Mouse (Mus musculus): ENCODE results near the gene Nipal3. TPM values are rescaled to one million over a fixed set of nuclear protein-coding genes. Genes with fewer than 3 reads are reported as not detected.

Nipal3 gene
- polyA plus RNA-seq, 1 experiment from 2014 or later, result 3.2 TPM

DNA sequence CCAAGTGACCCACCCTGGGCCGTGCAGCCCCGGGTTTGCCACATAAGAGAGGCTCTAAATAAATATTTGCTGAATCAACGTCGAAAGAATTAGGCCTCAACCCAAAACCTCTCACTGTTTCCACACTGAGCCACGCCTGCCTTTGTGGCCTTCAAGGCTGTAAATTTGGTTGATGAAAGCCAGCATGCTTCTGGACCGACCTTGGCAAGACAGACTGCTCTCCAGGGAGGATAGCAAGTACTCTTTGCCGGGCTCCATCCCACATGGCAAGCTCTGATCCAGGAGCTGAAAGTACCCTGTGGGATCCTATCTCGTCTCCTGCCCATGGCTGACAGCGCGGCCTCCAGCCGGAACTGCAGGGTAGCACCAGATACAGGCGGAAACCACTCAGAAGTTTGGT, 14.7 kb upstream of the Nipal3 start:
- H3K27me3 ChIP-seq (ENCODE audit: control insufficient read depth, insufficient read depth, low read depth, low read length), result no peaks in the 10 kb centered on the region
- H3K27ac ChIP-seq (ENCODE audit: low read length), result no peak overlapping the region
- no peak overlapping the region for H3K9ac ChIP-seq (ENCODE audit: low read depth, low read length)
- no peaks in the 10 kb centered on the region for H3K36me3 ChIP-seq (ENCODE audit: control insufficient read depth, insufficient read depth)
- no peak overlapping the region for H3K4me2 ChIP-seq (ENCODE audit: low read depth, low read length)
- peaks cover 5% of the 10 kb centered on the region for H3K4me1 ChIP-seq (ENCODE audit: control insufficient read depth, low read depth, low read length)
- H3K9me3 ChIP-seq (replicated peaks; ENCODE audit: control insufficient read depth, low read length), result no peaks in the 10 kb centered on the region
- H3K4me3 ChIP-seq (ENCODE audit: low read depth, low read length), result no peak overlapping the region
- no peak for ATAC-seq (ENCODE audit: low read depth)
- WGBS (ENCODE audit: insufficient replicate concordance), result 63% methylated on average over 12 of the region's 12 CpGs

DNA sequence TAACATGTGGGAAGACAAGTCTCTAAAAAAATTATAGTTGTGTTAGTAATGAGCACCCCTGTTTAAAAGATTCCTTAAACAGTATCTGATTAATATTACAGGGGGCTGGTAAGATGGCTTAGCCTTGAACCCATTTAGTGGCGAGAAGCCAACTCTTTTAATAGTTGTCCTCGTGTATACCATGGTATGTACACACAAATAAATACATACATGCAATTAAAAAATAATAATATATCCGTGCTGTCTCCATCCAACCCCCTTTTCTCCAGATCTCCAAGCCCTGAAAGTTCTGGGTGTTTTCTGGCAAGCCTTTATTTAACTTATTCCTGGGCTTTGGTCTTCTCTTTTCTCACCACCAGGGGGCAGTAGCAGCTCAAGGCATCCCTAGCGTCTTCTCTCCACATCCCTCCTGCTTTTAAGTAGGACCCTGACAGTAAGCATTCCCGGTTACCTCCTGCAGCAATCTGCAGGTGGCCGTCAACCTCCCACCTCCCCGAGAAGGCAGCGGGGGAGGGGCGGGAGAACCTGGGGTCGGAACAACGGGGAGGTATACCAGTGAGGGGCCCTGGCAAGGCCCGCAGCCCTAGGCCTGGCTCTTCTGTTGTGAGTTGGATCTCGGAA, 13.7 kb upstream of the Nipal3 start:
- peaks cover 5% of the 10 kb centered on the region for H3K4me1 ChIP-seq (ENCODE audit: control insufficient read depth, low read depth, low read length)
- no peaks in the 10 kb centered on the region for H3K36me3 ChIP-seq (ENCODE audit: control insufficient read depth, insufficient read depth)
- no peaks in the 10 kb centered on the region for H3K27me3 ChIP-seq (ENCODE audit: control insufficient read depth, insufficient read depth, low read depth, low read length)
- no peak overlapping the region for H3K4me3 ChIP-seq (ENCODE audit: low read depth, low read length)
- WGBS (ENCODE audit: insufficient replicate concordance), result 18% methylated on average over 13 of the region's 13 CpGs
- ATAC-seq (ENCODE audit: low read depth), result no peak
- H3K9ac ChIP-seq (ENCODE audit: low read depth, low read length), result no peak overlapping the region
- H3K27ac ChIP-seq (ENCODE audit: low read length), result no peak overlapping the region
- H3K4me2 ChIP-seq (ENCODE audit: low read depth, low read length), result no peak overlapping the region
- H3K9me3 ChIP-seq (replicated peaks; ENCODE audit: control insufficient read depth, low read length), result no peaks in the 10 kb centered on the region

DNA sequence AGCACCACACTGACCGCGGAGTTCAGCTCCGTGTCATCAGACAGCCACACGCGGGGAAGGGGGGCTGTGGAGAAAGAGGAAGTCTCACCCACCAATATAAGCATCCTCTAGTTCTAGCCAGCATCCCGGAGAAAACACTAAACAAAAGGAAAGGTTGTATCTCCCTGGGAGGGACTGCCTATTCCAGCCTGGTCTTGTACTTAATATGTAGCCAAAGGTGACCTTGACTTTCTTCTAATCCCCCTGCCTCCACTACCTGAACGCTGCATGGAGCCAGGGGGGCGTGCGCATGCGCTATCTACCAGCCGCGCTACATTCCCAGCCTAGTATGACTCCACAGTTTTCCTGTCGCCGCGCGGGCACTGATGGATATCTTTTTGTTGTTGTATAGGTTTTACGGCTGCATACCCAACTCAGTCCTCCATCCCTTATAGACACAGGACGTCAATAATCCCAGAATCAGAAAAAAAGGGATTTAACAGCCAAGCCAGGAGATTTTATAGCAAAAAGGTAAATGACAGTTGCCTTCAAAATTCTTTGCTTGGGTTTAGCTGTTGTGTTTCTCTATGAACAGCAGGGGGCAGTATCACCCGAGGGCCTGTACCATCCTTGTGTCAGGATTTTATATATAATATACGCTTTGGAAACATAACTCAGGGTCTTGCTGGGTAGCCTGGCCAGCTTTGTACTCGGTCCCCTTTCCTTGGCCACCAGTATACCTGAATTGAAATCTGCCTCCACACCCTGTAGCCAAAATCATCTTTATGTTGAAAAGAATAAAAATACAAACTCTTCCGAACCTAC, 12.9 kb upstream of the Nipal3 start:
- Histone ChIP-seq H3K27ac (ENCODE audit: low read length) (no peak overlapping the region), H3K4me2 (ENCODE audit: low read depth, low read length) (peak overlapping the region; percentile 59), H3K4me1 (ENCODE audit: control insufficient read depth, low read depth, low read length) (peaks cover 5% of the 10 kb centered on the region), H3K9ac (ENCODE audit: low read depth, low read length) (peak overlapping the region; percentile 6; the same call in 1 of the 2 replicates), H3K9me3 (replicated peaks; ENCODE audit: control insufficient read depth, low read length) (no peaks in the 10 kb centered on the region), H3K27me3 (ENCODE audit: control insufficient read depth, insufficient read depth, low read depth, low read length) (no peaks in the 10 kb centered on the region), H3K36me3 (ENCODE audit: control insufficient read depth, insufficient read depth) (no peaks in the 10 kb centered on the region), H3K4me3 (ENCODE audit: low read depth, low read length) (peak overlapping the region; percentile 39)
- ATAC-seq (ENCODE audit: low read depth), result peak; percentile 66
- WGBS (ENCODE audit: insufficient replicate concordance), result 9% methylated on average over 22 of the region's 22 CpGs

DNA sequence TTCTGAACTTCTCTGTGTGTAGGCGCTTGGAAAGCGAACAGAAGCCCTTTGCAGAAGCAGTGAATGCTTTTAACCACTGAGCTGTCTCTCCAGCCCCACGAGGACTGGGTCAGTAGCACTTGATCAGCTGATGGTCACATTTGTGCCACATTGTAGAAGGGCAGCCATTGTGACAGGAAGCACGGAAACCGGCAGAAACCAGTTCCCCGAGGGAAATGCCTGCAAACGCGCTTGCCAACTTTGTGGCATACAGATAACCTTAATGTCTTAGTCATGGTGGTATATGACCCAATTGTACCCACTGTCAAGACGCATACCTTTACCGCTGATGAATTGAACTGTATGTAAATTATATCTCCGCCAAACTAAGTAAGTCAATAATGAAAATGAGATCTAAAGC, 11.0 kb upstream of the Nipal3 start:
- no peaks in the 10 kb centered on the region for H3K36me3 ChIP-seq (ENCODE audit: control insufficient read depth, insufficient read depth)
- peaks cover 5% of the 10 kb centered on the region for H3K4me1 ChIP-seq (ENCODE audit: control insufficient read depth, low read depth, low read length)
- no peak overlapping the region for H3K9ac ChIP-seq (ENCODE audit: low read depth, low read length)
- no peaks in the 10 kb centered on the region for H3K27me3 ChIP-seq (ENCODE audit: control insufficient read depth, insufficient read depth, low read depth, low read length)
- H3K4me3 ChIP-seq (ENCODE audit: low read depth, low read length), result no peak overlapping the region
- no peaks in the 10 kb centered on the region for H3K9me3 ChIP-seq (replicated peaks; ENCODE audit: control insufficient read depth, low read length)
- 44% methylated on average over 11 of the region's 11 CpGs for WGBS (ENCODE audit: insufficient replicate concordance)
- no peak overlapping the region for H3K27ac ChIP-seq (ENCODE audit: low read length)
- no peak overlapping the region for H3K4me2 ChIP-seq (ENCODE audit: low read depth, low read length)
- no peak for ATAC-seq (ENCODE audit: low read depth)

GRCm38 (mm10) chr4:135501587-135501986, 6.7 kb upstream of the Nipal3 start:
- no peak overlapping the region for H3K9ac ChIP-seq (ENCODE audit: low read depth, low read length)
- no peaks in the 10 kb centered on the region; the same call in 1 of the 2 replicates for H3K27me3 ChIP-seq (ENCODE audit: control insufficient read depth, insufficient read depth, low read depth, low read length)
- H3K36me3 ChIP-seq (ENCODE audit: control insufficient read depth, insufficient read depth), result no peaks in the 10 kb centered on the region
- H3K4me2 ChIP-seq (ENCODE audit: low read depth, low read length), result no peak overlapping the region
- ATAC-seq (ENCODE audit: low read depth), result no peak
- H3K4me3 ChIP-seq (ENCODE audit: low read depth, low read length), result no peak overlapping the region
- 36% methylated on average over 4 of the region's 4 CpGs for WGBS (ENCODE audit: insufficient replicate concordance)
- no peaks in the 10 kb centered on the region for H3K9me3 ChIP-seq (replicated peaks; ENCODE audit: control insufficient read depth, low read length)
- no peak overlapping the region for H3K27ac ChIP-seq (ENCODE audit: low read length)
- H3K4me1 ChIP-seq (ENCODE audit: control insufficient read depth, low read depth, low read length), result no peaks in the 10 kb centered on the region; the same call in 1 of the 2 replicates

DNA sequence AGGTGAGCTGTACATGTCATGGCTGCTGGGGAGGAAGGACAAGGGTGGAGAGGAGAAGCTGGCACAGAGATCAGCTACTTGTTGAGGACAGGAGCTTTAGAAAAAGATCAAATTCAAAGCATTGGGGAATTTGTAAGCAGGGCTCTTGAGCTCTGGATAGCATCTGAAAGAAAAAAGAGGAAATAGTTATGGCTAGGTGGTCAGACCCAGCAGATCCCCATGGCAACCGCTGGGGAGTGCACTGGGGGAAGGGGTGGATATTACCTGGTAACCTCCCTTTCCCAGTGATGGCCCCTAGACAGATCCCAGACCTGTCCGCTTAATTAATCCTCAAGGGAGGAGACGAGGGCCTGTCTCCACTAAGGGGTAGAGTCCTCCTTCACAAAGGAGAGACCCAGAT, 5.0 kb upstream of the Nipal3 start:
- peaks cover 5% of the 10 kb centered on the region for H3K4me1 ChIP-seq (ENCODE audit: control insufficient read depth, low read depth, low read length)
- ATAC-seq (ENCODE audit: low read depth), result no peak
- 63% methylated on average over 3 of the region's 3 CpGs for WGBS (ENCODE audit: insufficient replicate concordance)

GRCm38 (mm10) chr4:135498136-135498535, 3.3 kb upstream of the Nipal3 start:
- Histone ChIP-seq H3K4me2 (ENCODE audit: low read depth, low read length) (no peak overlapping the region), H3K27me3 (ENCODE audit: control insufficient read depth, insufficient read depth, low read depth, low read length) (no peaks in the 10 kb centered on the region; the same call in 1 of the 2 replicates), H3K4me3 (ENCODE audit: low read depth, low read length) (no peak overlapping the region), H3K9me3 (replicated peaks; ENCODE audit: control insufficient read depth, low read length) (no peaks in the 10 kb centered on the region), H3K4me1 (ENCODE audit: control insufficient read depth, low read depth, low read length) (peaks cover 11% of the 10 kb centered on the region), H3K27ac (ENCODE audit: low read length) (no peak overlapping the region), H3K36me3 (ENCODE audit: control insufficient read depth, insufficient read depth) (no peaks in the 10 kb centered on the region), H3K9ac (ENCODE audit: low read depth, low read length) (no peak overlapping the region)
- ATAC-seq (ENCODE audit: low read depth), result no peak
- WGBS (ENCODE audit: insufficient replicate concordance), result 72% methylated on average over 6 of the region's 6 CpGs

More for the DNA sequence above, 5.0 kb upstream of the Nipal3 start:
- Histone ChIP-seq H3K4me2 (ENCODE audit: low read depth, low read length) (no peak overlapping the region), H3K36me3 (ENCODE audit: control insufficient read depth, insufficient read depth) (no peaks in the 10 kb centered on the region), H3K4me3 (ENCODE audit: low read depth, low read length) (no peak overlapping the region), H3K9me3 (replicated peaks; ENCODE audit: control insufficient read depth, low read length) (no peaks in the 10 kb centered on the region), H3K27ac (ENCODE audit: low read length) (no peak overlapping the region), H3K9ac (ENCODE audit: low read depth, low read length) (no peak overlapping the region), H3K27me3 (ENCODE audit: control insufficient read depth, insufficient read depth, low read depth, low read length) (no peaks in the 10 kb centered on the region; the same call in 1 of the 2 replicates)

- Histone ChIP-seq H3K4me2 (ENCODE audit: low read depth, low read length) (peak overlapping the region; percentile 96), H3K36me3 (ENCODE audit: control insufficient read depth, insufficient read depth) (no peaks in the 10 kb centered on the region)
- 37% methylated on average over 18 of the region's 18 CpGs for WGBS (ENCODE audit: insufficient replicate concordance)
Observed at GRCm38 (mm10) chr4:135495810-135496209, 972 bp upstream of the Nipal3 start.

DNA sequence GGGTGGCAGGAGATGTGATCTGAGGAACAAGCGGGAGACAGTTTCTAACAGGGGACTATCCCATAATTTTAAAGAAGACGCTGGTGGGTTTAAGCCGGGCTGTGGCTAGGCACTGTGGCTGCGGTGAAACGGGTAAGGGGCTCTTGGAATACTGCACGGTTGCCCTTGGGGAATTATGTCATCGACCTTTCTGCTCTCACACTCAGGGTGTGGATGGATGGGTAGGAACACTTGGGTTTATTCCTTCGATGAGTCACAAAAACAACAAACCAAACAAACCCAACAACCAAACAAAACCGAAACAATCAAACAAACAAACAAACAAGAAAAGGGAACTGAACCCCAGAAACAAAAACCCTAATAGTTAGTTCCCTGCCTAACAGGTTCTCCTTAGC, 556 bp upstream of the Nipal3 start:
- H3K9ac ChIP-seq (ENCODE audit: low read depth, low read length), result peak overlapping the region; percentile 63
- H3K4me3 ChIP-seq (ENCODE audit: low read depth, low read length), result peak overlapping the region; percentile 86
- 18% methylated on average over 9 of the region's 9 CpGs for WGBS (ENCODE audit: insufficient replicate concordance)
- H3K9me3 ChIP-seq (replicated peaks; ENCODE audit: control insufficient read depth, low read length), result no peaks in the 10 kb centered on the region
- H3K27me3 ChIP-seq (ENCODE audit: control insufficient read depth, insufficient read depth, low read depth, low read length), result no peaks in the 10 kb centered on the region; the same call in 1 of the 2 replicates
- ATAC-seq (ENCODE audit: low read depth), result no peak
- H3K36me3 ChIP-seq (ENCODE audit: control insufficient read depth, insufficient read depth), result no peaks in the 10 kb centered on the region
- peaks cover 14% of the 10 kb centered on the region for H3K4me1 ChIP-seq (ENCODE audit: control insufficient read depth, low read depth, low read length)
- peak overlapping the region; percentile 96 for H3K4me2 ChIP-seq (ENCODE audit: low read depth, low read length)
- H3K27ac ChIP-seq (ENCODE audit: low read length), result no peak overlapping the region

More at GRCm38 (mm10) chr4:135495810-135496209, 972 bp upstream of the Nipal3 start:
- Histone ChIP-seq H3K9ac (ENCODE audit: low read depth, low read length) (no peak overlapping the region), H3K27ac (ENCODE audit: low read length) (no peak overlapping the region), H3K4me3 (ENCODE audit: low read depth, low read length) (peak overlapping the region; percentile 86; the same call in 1 of the 2 replicates), H3K4me1 (ENCODE audit: control insufficient read depth, low read depth, low read length) (peaks cover 14% of the 10 kb centered on the region), H3K27me3 (ENCODE audit: control insufficient read depth, insufficient read depth, low read depth, low read length) (no peaks in the 10 kb centered on the region; the same call in 1 of the 2 replicates), H3K9me3 (replicated peaks; ENCODE audit: control insufficient read depth, low read length) (no peaks in the 10 kb centered on the region)
- ATAC-seq (ENCODE audit: low read depth), result no peak
